Mouse (Mus musculus): Measurements from ENCODE around the gene Kpna2.
A peak's percentile ranks its signal among the peaks of the same experiment; 100 is the strongest.
"Not testable (repeated sequence)": the region's sequence is repeated elsewhere in the genome, so short reads cannot be mapped to it uniquely, and the experiment has no call there.

Kpna2 gene

GRCm38 (mm10) chr11:106999151-106999948 is at the start of gene Kpna2:
Gene Kpna2 (minus strand): TSS chr11:106999541.
- DNase-seq: peak; percentile 93

- no peak for DNase-seq
Observed at GRCm38 (mm10) chr11:107046766-107047620, 47.7 kb upstream of the Kpna2 start.

GRCm38 (mm10) chr11:107045546-107045945 is 46.2 kb upstream of the Kpna2 start:
- DNase-seq: no peak

- DNase-seq: peak; percentile 70
Observed at GRCm38 (mm10) chr11:107044321-107044720, 45.0 kb upstream of the Kpna2 start.

- peak; percentile 70 for DNase-seq
Observed at GRCm38 (mm10) chr11:107043361-107043760, 44.0 kb upstream of the Kpna2 start.

- no peak for DNase-seq
Observed at GRCm38 (mm10) chr11:107041396-107041795, 42.1 kb upstream of the Kpna2 start.

- DNase-seq: no peak
Observed at GRCm38 (mm10) chr11:107039417-107039816, 40.1 kb upstream of the Kpna2 start.

- no peak for DNase-seq
Observed at GRCm38 (mm10) chr11:107034085-107034810, 34.9 kb upstream of the Kpna2 start.

- DNase-seq: no peak
Observed at GRCm38 (mm10) chr11:107031635-107032034, 32.3 kb upstream of the Kpna2 start.

GRCm38 (mm10) chr11:107029536-107029935 is 30.2 kb upstream of the Kpna2 start:
- no peak for DNase-seq

- DNase-seq: no peak
Observed at GRCm38 (mm10) chr11:107028754-107029153, 29.4 kb upstream of the Kpna2 start.

- DNase-seq: no peak
Observed at GRCm38 (mm10) chr11:107028275-107028618, 28.9 kb upstream of the Kpna2 start.

- peak; percentile 87 for DNase-seq
Observed at GRCm38 (mm10) chr11:107027431-107028274, 28.3 kb upstream of the Kpna2 start.

- DNase-seq: no peak
Observed at GRCm38 (mm10) chr11:107026554-107027430, 27.5 kb upstream of the Kpna2 start.

- peak; percentile 37 for DNase-seq
Observed at GRCm38 (mm10) chr11:107025411-107026321, 26.3 kb upstream of the Kpna2 start, which contains the start of gene 1810010H24Rik. Gene 1810010H24Rik (plus strand): TSS chr11:107025681.

GRCm38 (mm10) chr11:107024406-107024805 is 25.1 kb upstream of the Kpna2 start:
- no peak for DNase-seq

- no peak for DNase-seq
Observed at GRCm38 (mm10) chr11:107022050-107022683, 22.8 kb upstream of the Kpna2 start.

- not testable (repeated sequence) for DNase-seq
Observed at GRCm38 (mm10) chr11:107019722-107020121, 20.4 kb upstream of the Kpna2 start.

GRCm38 (mm10) chr11:107019318-107019717 is 20.0 kb upstream of the Kpna2 start:
- DNase-seq: no peak
